Mouse (Mus musculus) cerebral cortex, adult 2 months (tissue): ENCODE measurements around the gene Pcgf5.

Experiments used
- WGBS: fragments of 180-500 bp; shearing (Covaris S2); methylation state at CpG from one replicate; pipeline ENCODE4 v1.1.7; 2018; 5-methylcytosine and 5-hydroxymethylcytosine counted together

Gene Pcgf5

GRCm38 (mm10) chr19:36348161-36348800, at the start of gene Pcgf5:
TSS of gene Pcgf5 (plus strand) at chr19:36348309.
- WGBS = under 1% methylated on average over 92 of the region's 92 CpGs

DNA sequence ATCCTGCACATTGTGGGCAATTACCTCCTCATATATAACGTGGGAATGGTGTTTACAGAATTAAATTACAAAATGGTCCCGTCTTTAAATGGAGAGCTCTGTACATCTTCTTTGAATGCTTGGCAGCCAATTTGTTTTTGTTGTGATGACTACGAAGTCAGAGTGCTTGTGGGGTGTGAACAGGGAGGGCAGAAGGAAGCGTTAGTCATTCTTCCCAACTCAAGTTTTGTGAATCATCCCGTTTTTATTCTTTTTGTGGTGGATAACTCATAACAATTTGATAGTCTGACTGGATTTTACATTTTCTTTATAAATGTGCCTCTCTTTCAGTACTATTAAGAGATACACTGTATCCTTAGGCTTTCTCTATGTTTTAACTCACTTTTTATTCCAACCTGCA, 42.6 kb upstream of the Pcgf5 start:
- WGBS = 51% methylated on average over 5 of the region's 5 CpGs

DNA sequence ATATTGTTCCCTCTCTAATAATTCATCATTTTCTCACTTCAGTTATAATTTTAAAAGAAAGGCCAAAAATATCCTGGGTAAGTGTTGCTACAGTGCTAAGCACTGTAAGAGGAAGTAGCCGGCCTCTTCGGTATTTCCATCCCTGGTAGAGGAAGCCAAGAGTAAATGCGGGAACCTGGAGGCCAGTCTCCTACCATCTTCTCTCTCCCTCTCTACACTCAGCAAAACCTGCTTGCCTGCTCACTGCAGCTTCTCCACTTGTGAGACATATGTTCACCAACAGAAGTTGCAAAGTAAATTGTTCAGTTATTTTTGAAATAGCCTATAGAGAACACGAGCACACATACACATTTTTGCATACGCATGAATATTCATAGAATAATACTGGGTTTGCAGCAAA, 34.1 kb upstream of the Pcgf5 start:
- WGBS = 41% methylated on average over 5 of the region's 5 CpGs

DNA sequence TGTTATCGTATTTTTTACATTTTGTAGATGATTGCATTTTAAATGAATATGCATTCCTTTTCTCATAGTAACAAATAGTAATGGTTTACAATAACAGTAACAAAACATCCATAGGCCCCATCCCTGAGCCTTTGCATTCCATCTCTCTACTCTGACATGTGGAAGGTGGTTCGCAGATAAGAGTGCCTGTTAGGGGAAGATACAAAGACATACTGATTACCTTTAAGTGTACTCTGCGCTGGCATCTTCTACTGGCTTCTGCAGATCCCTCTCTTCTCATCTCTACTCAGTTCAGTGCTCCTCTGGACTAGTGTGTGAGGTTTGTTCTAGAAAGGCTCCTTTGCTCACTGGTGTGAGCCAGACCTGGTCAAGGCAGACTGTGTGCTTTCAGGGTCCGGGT, 28.4 kb upstream of the Pcgf5 start:
- 91% methylated on average over 4 of the region's 4 CpGs for WGBS

GRCm38 (mm10) chr19:36321066-36321465, 27.0 kb upstream of the Pcgf5 start:
- 62% methylated on average over 3 of the region's 3 CpGs for WGBS

- 80% methylated on average over 2 of the region's 2 CpGs for WGBS
Measured at GRCm38 (mm10) chr19:36323326-36323725, 24.8 kb upstream of the Pcgf5 start.

DNA sequence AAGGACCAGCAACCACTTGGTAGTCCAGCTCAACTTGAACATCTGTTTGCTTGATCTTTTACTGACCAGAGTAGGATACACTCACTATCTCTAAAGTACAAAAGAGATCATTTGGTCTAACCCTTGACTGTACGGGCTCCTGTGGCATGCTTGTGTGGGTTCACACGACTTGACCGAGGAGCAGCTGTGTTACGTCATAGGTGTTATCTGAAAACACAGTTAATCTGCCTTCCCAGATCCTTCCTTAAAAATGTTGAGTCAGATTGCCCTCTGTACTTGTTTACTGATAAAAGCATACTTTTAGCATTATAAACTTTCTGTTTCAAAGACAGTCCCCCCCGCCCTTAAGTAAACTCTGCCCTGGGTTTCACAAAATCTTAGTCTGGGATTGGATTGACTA, 19.4 kb upstream of the Pcgf5 start:
- WGBS = 88% methylated on average over 5 of the region's 5 CpGs

DNA sequence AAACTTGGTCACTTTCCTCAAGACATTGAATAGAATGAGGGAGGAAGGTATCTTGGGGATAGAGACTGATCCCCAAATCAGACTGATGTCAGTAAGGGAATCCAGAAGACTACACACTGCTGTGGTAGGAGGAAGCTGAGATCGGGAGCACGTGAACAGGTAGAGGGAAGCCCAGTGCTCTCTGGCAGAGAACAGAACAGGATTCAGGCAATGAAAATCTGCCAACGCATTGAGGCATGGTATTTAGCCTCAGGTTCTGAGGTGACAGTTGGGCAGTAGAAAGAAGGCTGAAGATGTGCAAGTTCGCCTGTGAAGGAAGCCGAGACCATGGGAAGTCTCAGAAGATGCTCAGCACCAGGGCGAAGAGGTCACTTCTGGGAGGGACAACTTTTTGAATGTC, 733 bp upstream of the Pcgf5 start:
- WGBS = 28% methylated on average over 6 of the region's 6 CpGs

DNA sequence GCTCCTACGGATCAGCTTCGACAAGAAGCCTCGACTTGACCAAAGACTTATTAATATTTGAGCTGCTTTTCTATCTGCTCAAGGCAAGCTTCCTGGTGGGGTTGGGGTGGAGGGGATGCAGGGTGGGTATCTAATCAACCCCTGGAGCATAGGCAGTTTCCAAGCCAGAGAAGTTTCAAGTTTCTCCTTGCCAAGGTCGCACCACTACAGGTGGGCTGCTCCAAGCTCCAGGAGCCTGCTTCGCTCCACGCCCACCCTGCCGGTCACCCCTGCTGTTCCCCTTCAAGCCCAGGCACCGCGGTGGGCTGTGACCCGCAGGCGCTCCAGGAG, 313 bp upstream of the Pcgf5 start:
- WGBS = 2% methylated on average over 11 of the region's 11 CpGs

GRCm38 (mm10) chr19:36348801-36349486, 835 bp downstream of the Pcgf5 start:
- under 1% methylated on average over 85 of the region's 85 CpGs for WGBS

DNA sequence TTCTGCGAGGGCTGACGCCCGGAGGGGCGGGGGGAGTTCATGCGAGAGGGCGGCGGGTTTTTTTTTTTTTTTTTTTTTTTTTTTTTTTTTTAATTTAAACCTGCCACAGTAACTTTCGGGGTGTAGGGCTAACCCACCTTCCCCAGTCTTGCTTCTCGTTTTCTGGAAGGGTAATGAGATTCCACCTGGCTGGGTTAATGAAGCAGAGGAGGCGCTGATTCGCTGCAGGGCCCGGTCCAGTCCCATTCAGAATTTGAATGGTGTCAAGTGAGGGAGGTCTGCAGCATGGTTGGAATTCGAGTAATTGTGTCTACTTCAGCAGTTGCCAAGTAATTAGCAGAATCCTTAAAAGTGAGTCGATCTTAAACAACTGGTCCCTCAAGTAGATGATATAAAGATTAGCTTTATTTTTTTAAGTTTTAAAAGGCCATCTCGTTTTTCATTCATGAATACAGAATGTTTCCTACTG, 1.4 kb downstream of the Pcgf5 start:
- 4% methylated on average over 15 of the region's 15 CpGs for WGBS

- WGBS = 50% methylated on average over 11 of the region's 11 CpGs
Measured at GRCm38 (mm10) chr19:36350181-36350580, 2.1 kb downstream of the Pcgf5 start.

DNA sequence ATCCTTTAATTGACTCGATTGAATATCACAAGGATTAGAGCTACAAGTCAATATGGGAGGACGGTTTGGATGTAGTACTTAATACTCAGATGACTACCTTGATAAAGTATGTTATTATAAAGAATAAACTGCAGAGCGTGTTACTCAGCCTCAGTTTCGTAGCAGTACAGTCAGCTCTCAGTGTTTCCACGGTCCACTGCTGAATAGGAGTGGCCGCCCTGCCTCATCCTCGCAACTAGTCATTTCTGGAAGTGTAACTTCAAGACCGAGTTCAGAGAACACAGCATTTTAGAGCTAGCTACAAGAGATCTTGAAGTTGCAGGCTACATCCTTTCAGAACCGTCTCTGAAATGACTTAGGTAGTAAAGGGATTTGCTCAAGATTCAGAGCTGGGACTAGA, 2.8 kb downstream of the Pcgf5 start:
- 96% methylated on average over 9 of the region's 9 CpGs for WGBS

GRCm38 (mm10) chr19:36362541-36362940, 14.4 kb downstream of the Pcgf5 start:
- WGBS = 91% methylated on average over 5 of the region's 5 CpGs

- WGBS = 81% methylated on average over 8 of the region's 8 CpGs
Measured at GRCm38 (mm10) chr19:36364757-36365156, 16.6 kb downstream of the Pcgf5 start.

DNA sequence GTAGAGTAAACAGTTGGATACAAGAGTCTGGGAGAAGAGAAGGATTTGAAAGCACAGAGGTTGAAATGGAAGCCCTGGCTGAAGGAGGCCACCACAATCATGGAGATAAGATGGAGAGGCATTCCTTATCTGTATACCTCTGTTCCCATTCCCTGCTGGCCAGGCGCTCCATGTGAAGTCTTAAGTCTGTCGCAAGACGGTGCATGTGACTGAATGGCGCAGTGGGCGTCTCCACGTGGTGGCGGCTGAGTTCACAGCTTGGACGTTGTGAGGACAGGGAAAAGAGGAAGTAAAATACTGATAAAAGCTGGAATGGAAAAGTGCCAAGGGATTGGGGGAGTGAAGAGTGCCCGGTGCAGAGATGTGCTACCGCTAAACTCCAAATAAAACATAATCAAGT, 23.4 kb downstream of the Pcgf5 start:
- whole genome bisulfite sequencing = 85% methylated on average over 10 of the region's 10 CpGs

- 76% methylated on average over 6 of the region's 6 CpGs for WGBS
Measured at GRCm38 (mm10) chr19:36373056-36373621, 25.0 kb downstream of the Pcgf5 start.

DNA sequence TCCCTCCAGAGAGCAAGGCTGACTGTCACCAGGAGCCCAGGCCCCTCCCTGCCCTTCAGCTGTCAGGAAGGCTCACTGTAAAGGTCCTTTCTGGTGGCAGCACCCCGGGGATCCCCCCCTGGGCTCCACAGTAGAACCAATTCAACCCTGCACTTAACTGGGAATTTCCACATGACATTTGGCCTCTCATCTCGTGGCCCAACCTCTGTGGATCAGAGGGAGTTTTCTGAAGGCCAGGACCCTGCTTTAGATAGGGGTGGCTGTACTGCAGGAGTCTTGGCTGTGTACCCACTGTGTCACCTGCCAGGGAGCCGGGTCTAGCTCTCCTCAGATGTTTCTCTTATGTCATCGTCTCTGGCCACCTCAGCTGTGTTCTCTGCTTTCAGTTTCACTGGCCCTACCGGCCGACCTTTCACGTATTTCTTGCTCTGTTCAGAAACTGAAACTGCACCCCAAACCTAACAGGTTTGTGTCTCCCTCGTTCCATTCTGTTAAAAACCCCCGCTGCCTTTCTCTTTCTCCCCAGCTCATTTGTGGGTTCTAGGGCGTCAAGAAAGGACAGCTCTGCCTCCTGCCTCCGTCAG, 27.2 kb downstream of the Pcgf5 start:
- WGBS = 76% methylated on average over 11 of the region's 11 CpGs

DNA sequence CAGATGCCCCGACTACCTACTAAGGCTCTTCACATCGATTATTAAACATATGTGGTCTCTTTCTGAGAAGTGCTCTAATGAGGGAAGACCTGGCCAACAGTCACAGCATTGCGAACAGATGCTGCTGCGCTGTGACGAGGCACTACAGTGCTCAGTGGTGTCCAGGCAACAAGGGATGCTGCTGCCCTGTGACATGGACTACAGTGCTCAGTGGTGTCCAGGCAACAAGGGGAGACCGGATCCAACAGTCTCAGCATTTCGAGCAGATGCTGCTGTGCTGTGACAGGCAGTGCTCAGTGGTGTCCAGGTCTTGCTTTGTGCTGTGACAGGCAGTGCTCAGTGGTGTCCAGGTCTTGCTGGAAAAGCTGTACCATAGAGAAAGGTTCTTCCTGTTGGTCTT, 29.6 kb downstream of the Pcgf5 start:
- WGBS = 85% methylated on average over 7 of the region's 7 CpGs

GRCm38 (mm10) chr19:36378511-36379232, 30.6 kb downstream of the Pcgf5 start:
- WGBS = 74% methylated on average over 15 of the region's 15 CpGs

DNA sequence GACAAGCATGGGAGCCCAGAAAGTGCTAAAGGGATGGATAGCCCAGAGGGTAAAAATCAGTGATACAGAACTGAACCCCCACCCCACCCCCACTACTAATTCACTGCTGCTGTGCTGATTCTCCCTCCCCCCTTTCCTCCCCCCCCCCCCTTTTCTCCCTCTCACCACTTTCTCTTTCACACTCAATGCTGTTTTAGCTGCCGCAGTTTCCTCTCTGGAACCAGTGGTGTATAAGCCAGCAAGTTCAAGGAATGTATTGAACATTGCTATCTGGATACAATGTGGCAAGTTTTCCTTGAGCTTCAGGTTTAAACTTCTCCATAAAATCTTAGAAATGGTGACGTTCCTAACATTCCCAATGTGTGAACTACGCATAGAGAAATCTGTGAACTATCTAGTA, 34.8 kb downstream of the Pcgf5 start:
- 89% methylated on average over 3 of the region's 3 CpGs for WGBS

- WGBS = 73% methylated on average over 5 of the region's 5 CpGs
Measured at GRCm38 (mm10) chr19:36383977-36384376, 35.9 kb downstream of the Pcgf5 start.
